Mouse (Mus musculus) liver, embryonic 13.5 days (tissue): ENCODE results near the gene Cfap61. TPM values are rescaled to one million over a fixed set of nuclear protein-coding genes. Genes with fewer than 3 reads are reported as not detected.

Source experiments
- ATAC-seq: fragments of 200-750 bp; cut with Nextera tagmentation; 2 replicates; pipeline ENCODE4 v1.8.0; 2017; ENCODE audit warnings: low read depth, mild to moderate bottlenecking, moderate number of reproducible peaks, moderate library complexity
- DNase-seq: peaks from one replicate; pipeline ENCODE4 v3.0.0; 2022
- H3K27ac ChIP-seq: fragments of 300-500 bp; sonication (generic); 2 replicates; pipeline ENCODE4 v1.5.1; 2015; ENCODE audit warnings: moderate library complexity, mild to moderate bottlenecking, inconsistent platforms
- H3K27me3 ChIP-seq: fragments of 300-500 bp; sonication (generic); 2 replicates; pipeline ENCODE4 v1.6.1; 2015; ENCODE audit warnings: mild to moderate bottlenecking, inconsistent platforms
- H3K36me3 ChIP-seq: fragments of 300-500 bp; sonication (generic); 2 replicates; pipeline ENCODE4 v1.6.1; 2015; ENCODE audit warnings: mild to moderate bottlenecking, inconsistent platforms
- H3K4me1 ChIP-seq: fragments of 300-500 bp; sonication (generic); replicated peaks from 2 replicates; pipeline ENCODE4 v1.6.1; 2015; ENCODE audit warnings: inconsistent platforms
- H3K4me2 ChIP-seq: fragments of 300-500 bp; sonication (generic); 2 replicates; pipeline ENCODE4 v1.6.1; 2015; ENCODE audit warnings: inconsistent platforms, mild to moderate bottlenecking, moderate library complexity
- H3K4me3 ChIP-seq: fragments of 300-500 bp; sonication (generic); replicated peaks from 2 replicates; pipeline ENCODE4 v1.5.1; 2015; ENCODE audit warnings: mild to moderate bottlenecking, inconsistent platforms
- H3K9ac ChIP-seq: fragments of 300-500 bp; sonication (generic); 2 replicates; pipeline ENCODE4 v1.6.1; 2015; ENCODE audit warnings: mild to moderate bottlenecking, inconsistent platforms
- H3K9me3 ChIP-seq: fragments of 300-500 bp; sonication (generic); replicated peaks from 2 replicates; pipeline ENCODE4 v1.6.1; 2016; ENCODE audit warnings: inconsistent platforms
- WGBS: fragments of 180-500 bp; shearing (Covaris S2); methylation state at CpG from one replicate; pipeline ENCODE4 v1.1.7; 2015; ENCODE audit not compliant: insufficient replicate concordance; 5-methylcytosine and 5-hydroxymethylcytosine counted together
- polyA plus RNA-seq: library from polyadenylated mRNA; unstranded; fragments of >200 nt; fragmentation: Nextera tagmentation; extraction: Ambion mirVana; gene quantifications from 2 replicates; pipeline ENCODE4 v1.2.1, GENCODE M21; 2015

Gene Cfap61
- polyA plus RNA-seq, 1 experiment from 2014 or later, result 0.10 TPM

GRCm38 (mm10) chr2:146098853-146099717 lies 164.5 kb downstream of the Cfap61 start:
- WGBS, result 15% methylated on average over 16 of the region's 16 CpGs

GRCm38 (mm10) chr2:146099838-146100237 lies 165.3 kb downstream of the Cfap61 start:
- Histone ChIP-seq H3K4me1 (peaks cover 33% of the 10 kb centered on the region), H3K36me3 (peaks cover 10% of the 10 kb centered on the region; the same call in 1 of the 2 replicates), H3K27ac (peak overlapping the region; percentile 88), H3K4me2 (peak overlapping the region; percentile 66), H3K9me3 (no peaks in the 10 kb centered on the region; the same call in 1 of the 2 replicates), H3K27me3 (no peaks in the 10 kb centered on the region), H3K9ac (no peak overlapping the region), H3K4me3 (peak overlapping the region; percentile 63)
- DNase-seq (no peak), ATAC-seq (no peak)
- 64% methylated on average over 3 of the region's 3 CpGs for WGBS

More at GRCm38 (mm10) chr2:146098853-146099717, 164.5 kb downstream of the Cfap61 start:
- Histone ChIP-seq H3K4me1 (peaks cover 34% of the 10 kb centered on the region), H3K9me3 (no peaks in the 10 kb centered on the region; the same call in 1 of the 2 replicates), H3K27ac (peak overlapping the region; percentile 88), H3K36me3 (peaks cover 12% of the 10 kb centered on the region; the same call in 1 of the 2 replicates), H3K4me3 (peak overlapping the region; percentile 63), H3K4me2 (peak overlapping the region; percentile 66), H3K9ac (peak overlapping the region; percentile 78), H3K27me3 (no peaks in the 10 kb centered on the region)
- ATAC-seq, result peak; percentile 98
- DNase-seq, result peak; percentile 82

GRCm38 (mm10) chr2:146100489-146101060 lies 166.0 kb downstream of the Cfap61 start:
- peaks cover 33% of the 10 kb centered on the region for H3K4me1 ChIP-seq
- ATAC-seq, result no peak

GRCm38 (mm10) chr2:146102600-146102999 lies 168.0 kb downstream of the Cfap61 start:
- 80% methylated on average over 3 of the region's 3 CpGs for WGBS
- no peak for ATAC-seq

More at GRCm38 (mm10) chr2:146100489-146101060, 166.0 kb downstream of the Cfap61 start:
- Histone ChIP-seq H3K4me2 (no peak overlapping the region), H3K27me3 (no peaks in the 10 kb centered on the region), H3K9ac (no peak overlapping the region), H3K27ac (no peak overlapping the region), H3K4me3 (no peak overlapping the region), H3K9me3 (no peaks in the 10 kb centered on the region; the same call in 1 of the 2 replicates), H3K36me3 (peaks cover 10% of the 10 kb centered on the region; the same call in 1 of the 2 replicates)
- WGBS, result 87% methylated on average over 10 of the region's 10 CpGs
- DNase-seq, result no peak

GRCm38 (mm10) chr2:146105341-146105740 lies 170.8 kb downstream of the Cfap61 start:
- WGBS, result 67% methylated on average over 6 of the region's 6 CpGs
- no peak for DNase-seq

More at GRCm38 (mm10) chr2:146102600-146102999, 168.0 kb downstream of the Cfap61 start:
- no peak overlapping the region for H3K4me2 ChIP-seq
- 0 out of 2 replicates have a peak, but pooled peaks cover under 1% of the 10 kb centered on the region for H3K36me3 ChIP-seq
- H3K27me3 ChIP-seq, result no peaks in the 10 kb centered on the region
- H3K4me3 ChIP-seq, result no peak overlapping the region
- H3K27ac ChIP-seq, result no peak overlapping the region
- DNase-seq, result no peak
- peaks cover 21% of the 10 kb centered on the region for H3K4me1 ChIP-seq
- no peaks in the 10 kb centered on the region; the same call in 1 of the 2 replicates for H3K9me3 ChIP-seq
- H3K9ac ChIP-seq, result no peak overlapping the region

GRCm38 (mm10) chr2:146107980-146108379 lies 173.4 kb downstream of the Cfap61 start:
- WGBS, result 28% methylated on average over 4 of the region's 4 CpGs
- Histone ChIP-seq H3K36me3 (no peaks in the 10 kb centered on the region), H3K27ac (no peak overlapping the region), H3K4me2 (no peak overlapping the region), H3K9ac (no peak overlapping the region), H3K27me3 (no peaks in the 10 kb centered on the region), H3K4me1 (peaks cover 7% of the 10 kb centered on the region), H3K9me3 (no peaks in the 10 kb centered on the region), H3K4me3 (no peak overlapping the region)
- ATAC-seq (peak; percentile 70), DNase-seq (no peak)

More at GRCm38 (mm10) chr2:146105341-146105740, 170.8 kb downstream of the Cfap61 start:
- no peaks in the 10 kb centered on the region for H3K36me3 ChIP-seq
- H3K4me1 ChIP-seq, result peaks cover 14% of the 10 kb centered on the region
- ATAC-seq, result no peak
- no peak overlapping the region for H3K4me2 ChIP-seq
- H3K9me3 ChIP-seq, result no peaks in the 10 kb centered on the region
- no peak overlapping the region for H3K4me3 ChIP-seq
- H3K9ac ChIP-seq, result no peak overlapping the region
- no peak overlapping the region for H3K27ac ChIP-seq
- no peaks in the 10 kb centered on the region for H3K27me3 ChIP-seq

- 68% methylated on average over 9 of the region's 9 CpGs for WGBS
- peaks cover 7% of the 10 kb centered on the region for H3K4me1 ChIP-seq
- no peak overlapping the region for H3K27ac ChIP-seq
- H3K36me3 ChIP-seq, result no peaks in the 10 kb centered on the region
- ATAC-seq (no peak), DNase-seq (no peak)
- no peaks in the 10 kb centered on the region for H3K9me3 ChIP-seq
- no peak overlapping the region for H3K4me3 ChIP-seq
- no peak overlapping the region for H3K9ac ChIP-seq
- no peaks in the 10 kb centered on the region for H3K27me3 ChIP-seq
- no peak overlapping the region for H3K4me2 ChIP-seq
Observed at GRCm38 (mm10) chr2:146109921-146110320, 175.3 kb downstream of the Cfap61 start.

- H3K4me1 ChIP-seq, result no peaks in the 10 kb centered on the region
- no peak overlapping the region for H3K9ac ChIP-seq
- no peak overlapping the region for H3K27ac ChIP-seq
- no peaks in the 10 kb centered on the region for H3K27me3 ChIP-seq
- DNase-seq, result no peak
- ATAC-seq, result no peak
- 34% methylated on average over 6 of the region's 6 CpGs for WGBS
- no peak overlapping the region for H3K4me3 ChIP-seq
- no peak overlapping the region for H3K4me2 ChIP-seq
- H3K9me3 ChIP-seq, result no peaks in the 10 kb centered on the region
- no peaks in the 10 kb centered on the region for H3K36me3 ChIP-seq
Observed at GRCm38 (mm10) chr2:146116282-146116681, 181.7 kb downstream of the Cfap61 start.

- H3K4me2 ChIP-seq, result no peak overlapping the region
- H3K4me1 ChIP-seq, result no peaks in the 10 kb centered on the region
- H3K27ac ChIP-seq, result no peak overlapping the region
- no peak for ATAC-seq
- DNase-seq, result no peak
- 74% methylated on average over 5 of the region's 5 CpGs for WGBS
- H3K9ac ChIP-seq, result no peak overlapping the region
- H3K36me3 ChIP-seq, result no peaks in the 10 kb centered on the region
- H3K9me3 ChIP-seq, result no peaks in the 10 kb centered on the region
- H3K27me3 ChIP-seq, result no peaks in the 10 kb centered on the region
- H3K4me3 ChIP-seq, result no peak overlapping the region
Observed at GRCm38 (mm10) chr2:146116726-146117125, 182.1 kb downstream of the Cfap61 start.

- no peak for DNase-seq
- no peak for ATAC-seq
- H3K36me3 ChIP-seq, result no peaks in the 10 kb centered on the region
- no peaks in the 10 kb centered on the region for H3K9me3 ChIP-seq
- H3K4me3 ChIP-seq, result no peak overlapping the region
- no peak overlapping the region for H3K27ac ChIP-seq
- H3K9ac ChIP-seq, result no peak overlapping the region
- no peaks in the 10 kb centered on the region for H3K27me3 ChIP-seq
- WGBS, result 71% methylated on average over 17 of the region's 17 CpGs
- no peaks in the 10 kb centered on the region for H3K4me1 ChIP-seq
- H3K4me2 ChIP-seq, result no peak overlapping the region
Observed at GRCm38 (mm10) chr2:146117191-146117914, 182.8 kb downstream of the Cfap61 start.

GRCm38 (mm10) chr2:146117915-146118403 lies 183.4 kb downstream of the Cfap61 start:
- Histone ChIP-seq H3K27ac (no peak overlapping the region), H3K9ac (no peak overlapping the region), H3K4me1 (no peaks in the 10 kb centered on the region), H3K36me3 (no peaks in the 10 kb centered on the region), H3K4me2 (no peak overlapping the region), H3K27me3 (no peaks in the 10 kb centered on the region), H3K4me3 (no peak overlapping the region), H3K9me3 (no peaks in the 10 kb centered on the region)
- DNase-seq, result no peak
- 63% methylated on average over 3 of the region's 3 CpGs for WGBS
- no peak for ATAC-seq
